Mouse (Mus musculus): Measurements from ENCODE around the gene Trak1.

The Trak1 gene

GRCm38 (mm10) chr9:121403157-121403671 is 105.9 kb downstream of the Trak1 start:
- DNase-seq: peak; percentile 88

GRCm38 (mm10) chr9:121403699-121404098 is 106.4 kb downstream of the Trak1 start:
- peak; percentile 50 for DNase-seq

- DNase-seq: no peak
These were observed 107.9 kb downstream of the Trak1 start for GRCm38 (mm10) chr9:121405088-121405681.

- DNase-seq: no peak
These were observed 108.5 kb downstream of the Trak1 start for GRCm38 (mm10) chr9:121405792-121406191.

GRCm38 (mm10) chr9:121414237-121414636 is 116.9 kb downstream of the Trak1 start:
- no peak for DNase-seq

GRCm38 (mm10) chr9:121415626-121416241 is 118.4 kb downstream of the Trak1 start:
- peak; percentile 82 for DNase-seq

GRCm38 (mm10) chr9:121416460-121416859 is 119.2 kb downstream of the Trak1 start:
- no peak for DNase-seq

GRCm38 (mm10) chr9:121416872-121417637 is 119.8 kb downstream of the Trak1 start:
- DNase-seq: no peak

- no peak for DNase-seq
These were observed 121.7 kb downstream of the Trak1 start for GRCm38 (mm10) chr9:121419011-121419410.

- no peak for DNase-seq
These were observed 122.3 kb downstream of the Trak1 start for GRCm38 (mm10) chr9:121419573-121419972.

GRCm38 (mm10) chr9:121420817-121421216 is 123.5 kb downstream of the Trak1 start:
- DNase-seq: no peak

GRCm38 (mm10) chr9:121422402-121422801 is 125.1 kb downstream of the Trak1 start:
- no peak for DNase-seq

- DNase-seq: no peak
These were observed 126.3 kb downstream of the Trak1 start for GRCm38 (mm10) chr9:121423621-121424020.

GRCm38 (mm10) chr9:121424281-121425164 is 127.2 kb downstream of the Trak1 start:
- DNase-seq: no peak

GRCm38 (mm10) chr9:121426451-121426850 is 129.1 kb downstream of the Trak1 start:
- no peak for DNase-seq

GRCm38 (mm10) chr9:121426902-121427301 is 129.6 kb downstream of the Trak1 start:
- no peak for DNase-seq

- no peak for DNase-seq
These were observed 132.3 kb downstream of the Trak1 start for GRCm38 (mm10) chr9:121429592-121429991.

GRCm38 (mm10) chr9:121430379-121430778 is 133.1 kb downstream of the Trak1 start:
- DNase-seq: no peak

GRCm38 (mm10) chr9:121433745-121434528 is 136.6 kb downstream of the Trak1 start:
- DNase-seq: no peak

GRCm38 (mm10) chr9:121435332-121435956 is 138.1 kb downstream of the Trak1 start:
- peak; percentile 69 for DNase-seq

- no peak for DNase-seq
These were observed 139.2 kb downstream of the Trak1 start for GRCm38 (mm10) chr9:121436501-121436900.
